Mouse (Mus musculus) splenic B cell, adult 2 months (primary cell): ENCODE data around the gene St6galnac4.

Source experiments
- DNase-seq: peaks from one replicate; pipeline ENCODE4 v3.0.0-alpha.2; 2011; ENCODE audit warnings: low read depth, low spot score
- H3K27me3 ChIP-seq: 2 replicates; pipeline ENCODE4 v1.6.1; 2012; ENCODE audit warnings: mild to moderate bottlenecking, low read length, moderate library complexity, mixed read lengths; ENCODE audit not compliant: control insufficient read depth, poor library complexity, insufficient read depth, severe bottlenecking
- H3K36me3 ChIP-seq: 2 replicates; pipeline ENCODE4 v1.6.1; 2012; ENCODE audit warnings: mild to moderate bottlenecking, low read length, moderate library complexity, mixed read lengths; ENCODE audit not compliant: control insufficient read depth, poor library complexity, insufficient read depth, severe bottlenecking

The St6galnac4 gene

DNA sequence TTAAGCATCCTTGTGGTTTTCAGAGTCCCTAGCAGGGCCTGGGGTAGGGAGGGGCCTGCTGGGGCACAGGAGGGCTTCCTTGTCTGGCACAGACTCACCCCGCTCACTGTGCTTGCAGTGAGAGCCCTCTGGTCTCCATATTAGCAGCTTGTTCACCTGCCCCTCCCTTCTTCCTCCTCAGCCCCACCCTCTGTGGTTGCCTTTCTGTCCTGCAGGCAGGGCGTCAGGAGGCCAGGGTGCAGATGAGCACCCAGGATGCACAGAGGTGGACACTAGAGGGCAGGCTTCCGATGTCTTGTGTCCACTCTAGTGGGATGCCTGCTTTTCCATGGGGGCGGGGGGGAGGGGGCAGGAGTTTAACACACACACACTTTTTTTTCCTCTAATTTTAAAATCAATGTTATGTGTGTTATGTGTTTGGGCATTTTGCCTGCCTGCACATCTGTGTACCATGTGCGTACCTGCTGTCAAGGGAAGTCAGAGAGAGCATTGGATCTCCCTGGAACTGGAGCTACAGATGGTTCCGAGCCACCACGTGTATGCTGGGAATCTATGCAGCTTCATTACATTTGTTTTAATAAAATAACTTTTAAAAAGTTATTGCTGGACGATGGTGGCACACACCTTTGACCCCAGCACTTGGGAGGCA is 14.6 kb downstream of the St6galnac4 start:
- DNase-seq: peak; percentile 66
- H3K27me3 ChIP-seq: no peaks in the 10 kb centered on the region
- peaks cover 11% of the 10 kb centered on the region for H3K36me3 ChIP-seq

GRCm38 (mm10) chr2:32602600-32603054 is 15.7 kb downstream of the St6galnac4 start:
- peak; percentile 87 for DNase-seq
- Histone ChIP-seq H3K27me3 (no peaks in the 10 kb centered on the region), H3K36me3 (peaks cover 4% of the 10 kb centered on the region)

DNA sequence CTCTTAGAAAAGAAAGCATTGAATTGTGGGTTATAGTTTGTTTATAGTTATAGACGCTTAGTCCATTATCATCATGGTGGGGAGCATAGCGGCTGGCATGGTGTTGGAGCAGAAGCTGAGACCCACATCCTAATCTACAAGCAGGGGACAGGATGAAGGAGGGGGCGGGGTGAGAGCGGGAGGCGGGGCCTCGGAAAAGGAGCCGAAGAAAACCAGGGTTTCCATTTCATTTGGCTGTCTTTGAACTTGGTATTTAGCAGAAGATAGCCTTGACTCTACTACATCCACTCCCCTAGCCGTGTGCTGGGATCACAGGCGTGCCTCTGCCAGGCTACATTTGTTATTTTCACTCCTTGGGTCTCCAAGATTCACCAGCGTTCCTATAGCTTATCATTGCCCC is 17.7 kb downstream of the St6galnac4 start:
- Histone ChIP-seq H3K27me3 (no peaks in the 10 kb centered on the region), H3K36me3 (no peaks in the 10 kb centered on the region)
- no peak for DNase-seq

DNA sequence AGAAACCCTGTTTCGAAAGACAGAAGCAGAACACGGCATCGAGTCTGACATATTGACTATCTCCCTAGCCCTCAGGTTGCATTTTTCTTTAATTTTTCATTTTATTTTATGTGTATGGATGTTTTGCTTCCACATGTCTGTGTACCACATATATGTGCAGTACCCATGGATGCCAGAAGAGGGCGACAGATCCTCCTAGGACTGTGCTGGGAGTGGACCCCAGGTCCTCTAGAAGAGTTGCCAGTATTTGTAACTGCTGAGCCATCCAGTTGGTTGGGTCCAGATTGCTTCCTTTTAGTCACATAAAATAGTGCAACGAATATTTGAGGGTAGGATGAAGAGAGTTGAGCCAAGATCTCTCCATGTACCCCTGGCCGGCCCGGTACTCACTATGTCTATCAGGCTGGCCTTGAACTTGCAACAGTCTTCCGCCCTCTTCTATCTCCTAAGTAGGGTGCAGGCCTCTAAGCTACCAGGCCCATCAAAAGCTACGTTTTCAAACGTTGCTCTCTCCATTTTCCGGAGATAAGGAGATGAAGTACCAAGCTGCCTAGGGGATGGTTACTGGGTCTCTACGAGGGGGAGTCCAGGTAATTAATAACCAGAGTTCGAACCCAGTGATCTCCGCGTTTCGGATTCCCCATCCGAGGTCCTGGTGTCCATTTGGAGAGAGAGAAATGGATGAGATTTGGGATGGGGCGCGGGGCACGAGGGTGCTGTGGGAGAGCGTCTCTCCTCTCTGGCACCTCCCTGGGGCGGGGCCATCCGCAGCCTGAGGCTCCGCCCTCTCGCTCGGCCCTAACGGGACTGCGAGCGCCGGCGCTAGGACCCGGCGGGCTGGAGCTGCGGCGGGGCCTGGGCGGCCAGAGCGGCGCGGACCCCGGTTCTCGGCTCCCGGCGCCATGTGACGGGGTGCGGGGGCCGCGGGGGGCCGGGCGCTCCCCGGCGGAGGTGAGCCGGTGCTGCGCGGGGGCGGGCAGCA is 19.6 kb downstream of the St6galnac4 start:
- DNase-seq: peak; percentile 77
- no peaks in the 10 kb centered on the region for H3K36me3 ChIP-seq
- H3K27me3 ChIP-seq: no peaks in the 10 kb centered on the region

DNA sequence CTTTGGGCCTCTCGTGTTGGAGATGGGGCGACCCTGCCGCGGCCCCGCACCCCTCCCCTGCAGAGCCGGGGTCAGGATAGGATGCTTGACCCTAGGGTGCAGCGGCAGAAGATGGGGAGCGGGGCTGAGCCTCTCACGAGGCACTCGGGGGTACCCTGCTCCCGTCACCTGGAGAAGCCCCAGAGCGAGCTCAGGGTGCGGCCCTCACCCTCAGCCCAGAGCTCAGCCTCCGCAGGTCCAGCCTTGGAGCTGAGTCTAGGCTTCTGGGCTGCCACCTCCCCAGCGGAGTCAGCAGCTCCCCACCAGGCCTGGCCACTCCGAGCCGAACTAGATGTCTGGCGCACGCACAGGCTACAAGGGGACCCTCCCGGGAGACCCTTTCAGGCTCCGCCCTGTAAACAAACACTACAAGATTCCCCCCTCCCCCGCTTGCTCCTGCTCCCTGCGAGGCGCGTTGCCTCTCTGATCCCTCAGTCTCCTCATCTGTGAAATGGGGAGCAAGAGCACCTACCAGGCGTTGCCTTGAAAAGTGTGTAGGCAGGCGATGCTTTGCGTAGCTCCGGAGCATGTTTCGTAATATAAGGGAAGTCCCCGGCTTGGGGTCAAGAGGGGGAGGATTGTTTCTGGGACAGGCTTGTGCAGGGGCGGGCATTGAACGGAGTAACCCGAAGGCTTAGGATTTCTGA is 20.5 kb downstream of the St6galnac4 start:
- H3K27me3 ChIP-seq: no peaks in the 10 kb centered on the region
- H3K36me3 ChIP-seq: no peaks in the 10 kb centered on the region
- peak; percentile 64 for DNase-seq

DNA sequence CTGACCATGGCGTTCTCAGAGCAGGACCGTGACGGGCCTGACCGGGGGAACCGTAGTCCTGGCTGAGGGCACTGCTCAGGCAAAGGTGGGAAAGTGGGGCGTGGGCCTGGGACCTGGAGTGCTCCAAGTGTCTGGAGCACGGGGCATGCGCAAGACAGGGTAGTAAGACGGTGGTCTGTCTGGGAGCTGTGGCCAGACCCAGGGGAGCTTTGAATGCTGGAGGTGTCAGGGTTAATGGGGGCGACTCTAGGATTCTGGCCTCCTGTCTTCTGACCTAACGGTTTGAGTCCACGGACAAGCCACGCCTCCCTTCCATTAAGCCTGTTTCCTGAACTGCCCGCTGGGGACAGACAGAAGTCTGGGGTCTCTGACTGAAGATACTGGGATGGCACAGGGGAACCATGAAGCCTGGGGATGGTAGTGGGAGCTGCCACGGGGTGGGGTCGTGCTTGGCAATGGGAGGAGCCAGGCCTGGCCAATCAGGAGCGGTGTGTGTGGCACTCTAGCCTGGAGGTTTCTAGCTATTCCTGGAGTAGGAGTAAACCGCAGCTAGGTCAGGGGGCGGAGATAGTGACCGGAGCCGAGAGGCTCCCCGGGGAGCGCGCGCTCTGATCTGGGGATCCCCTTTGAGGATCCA is 21.4 kb downstream of the St6galnac4 start:
- DNase-seq: peak; percentile 73
- Histone ChIP-seq H3K36me3 (no peaks in the 10 kb centered on the region), H3K27me3 (no peaks in the 10 kb centered on the region)

DNA sequence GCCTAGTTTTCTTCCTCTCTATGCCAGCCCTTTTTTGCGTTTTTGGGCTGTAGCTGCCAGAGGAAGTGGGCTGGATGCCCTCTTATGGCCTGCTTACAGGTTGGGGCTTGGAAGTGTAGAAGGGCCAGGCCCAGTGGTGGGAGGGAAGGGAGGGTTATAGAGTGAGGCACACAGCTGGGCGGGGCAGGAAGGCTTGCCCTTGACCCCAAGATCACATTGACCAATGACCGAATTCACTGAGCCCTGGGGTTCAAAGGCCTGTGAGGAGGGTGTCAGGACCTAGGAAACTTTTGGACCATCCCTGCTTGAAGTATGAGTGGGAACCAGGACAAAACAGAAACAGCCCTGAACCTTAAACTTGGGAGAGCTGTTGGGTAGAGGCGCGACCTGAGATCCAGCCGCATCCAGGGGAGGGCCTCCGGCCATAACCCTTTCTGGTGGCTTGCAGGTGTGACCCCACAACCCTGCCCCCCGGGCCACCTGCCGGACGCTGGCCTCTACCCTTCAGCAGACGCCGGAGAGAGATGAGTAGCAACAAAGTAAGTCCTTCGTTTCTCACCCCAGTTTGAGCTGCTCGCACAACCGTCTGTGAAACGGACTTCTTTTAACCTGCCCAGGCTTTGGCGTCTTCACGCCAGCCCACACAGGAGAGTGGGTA is 22.0 kb downstream of the St6galnac4 start:
- no peaks in the 10 kb centered on the region for H3K36me3 ChIP-seq
- DNase-seq: no peak
- H3K27me3 ChIP-seq: no peaks in the 10 kb centered on the region

GRCm38 (mm10) chr2:32610610-32611229 is 23.8 kb downstream of the St6galnac4 start:
- Histone ChIP-seq H3K27me3 (no peaks in the 10 kb centered on the region), H3K36me3 (no peaks in the 10 kb centered on the region)
- peak; percentile 42 for DNase-seq

GRCm38 (mm10) chr2:32612274-32612673 is 25.4 kb downstream of the St6galnac4 start:
- Histone ChIP-seq H3K27me3 (no peaks in the 10 kb centered on the region), H3K36me3 (no peaks in the 10 kb centered on the region)
- no peak for DNase-seq

- no peak for DNase-seq
Observed at GRCm38 (mm10) chr2:32617109-32617508, 30.2 kb downstream of the St6galnac4 start.

GRCm38 (mm10) chr2:32617601-32618000 is 30.7 kb downstream of the St6galnac4 start:
- Histone ChIP-seq H3K36me3 (no peaks in the 10 kb centered on the region), H3K27me3 (no peaks in the 10 kb centered on the region)
- DNase-seq: peak; percentile 35

More at GRCm38 (mm10) chr2:32617109-32617508, 30.2 kb downstream of the St6galnac4 start:
- Histone ChIP-seq H3K27me3 (no peaks in the 10 kb centered on the region), H3K36me3 (no peaks in the 10 kb centered on the region)

GRCm38 (mm10) chr2:32618051-32618450 is 31.2 kb downstream of the St6galnac4 start:
- H3K36me3 ChIP-seq: no peaks in the 10 kb centered on the region
- DNase-seq: no peak
- no peaks in the 10 kb centered on the region for H3K27me3 ChIP-seq

DNA sequence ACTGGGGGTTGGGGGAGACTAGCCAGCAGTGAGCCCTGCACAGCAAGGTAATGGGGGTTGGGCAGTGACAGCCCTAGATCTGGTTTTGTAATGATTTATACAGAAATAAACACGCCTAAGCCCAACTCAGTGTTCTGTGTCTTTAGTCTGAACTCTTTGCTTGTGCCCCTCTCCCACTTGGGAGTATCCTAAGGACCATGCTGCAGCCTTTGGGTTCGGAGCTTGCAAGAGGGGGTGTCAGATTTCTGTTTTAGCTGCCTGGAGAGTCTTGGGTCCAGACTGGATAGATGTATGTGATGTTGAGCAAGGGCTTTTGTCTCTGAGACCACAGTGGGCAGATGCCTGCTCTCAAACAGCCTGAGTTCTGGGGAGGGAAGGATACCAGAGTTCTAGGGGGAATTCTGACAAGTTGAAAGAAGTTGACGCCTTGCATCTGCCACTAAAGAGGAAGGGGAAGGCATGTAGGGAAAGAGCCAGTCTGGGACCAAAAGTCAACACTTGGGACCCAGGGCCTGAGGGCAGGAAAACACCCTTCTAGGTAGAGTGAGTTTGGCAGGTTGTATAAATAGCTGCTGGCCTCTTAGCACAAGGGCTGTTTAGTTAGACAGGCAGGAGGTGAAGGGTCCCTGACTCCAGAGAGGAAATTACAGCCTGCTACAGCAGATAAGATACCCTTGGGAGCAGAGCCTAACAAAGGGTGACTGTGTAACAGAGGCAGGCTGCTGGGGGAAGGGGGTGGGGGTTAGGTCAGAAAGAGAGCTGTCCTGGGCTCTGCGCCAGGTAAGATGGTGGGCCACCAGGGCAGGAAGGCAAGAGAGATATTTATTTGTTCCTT is 34.0 kb downstream of the St6galnac4 start:
- H3K27me3 ChIP-seq: no peaks in the 10 kb centered on the region
- DNase-seq: no peak
- no peaks in the 10 kb centered on the region for H3K36me3 ChIP-seq
